Mouse (Mus musculus): ENCODE results near the gene Ccnh.
"Not testable (repeated sequence)": the region's sequence is repeated elsewhere in the genome, so short reads cannot be mapped to it uniquely, and the experiment has no call there.

Ccnh gene

DNA sequence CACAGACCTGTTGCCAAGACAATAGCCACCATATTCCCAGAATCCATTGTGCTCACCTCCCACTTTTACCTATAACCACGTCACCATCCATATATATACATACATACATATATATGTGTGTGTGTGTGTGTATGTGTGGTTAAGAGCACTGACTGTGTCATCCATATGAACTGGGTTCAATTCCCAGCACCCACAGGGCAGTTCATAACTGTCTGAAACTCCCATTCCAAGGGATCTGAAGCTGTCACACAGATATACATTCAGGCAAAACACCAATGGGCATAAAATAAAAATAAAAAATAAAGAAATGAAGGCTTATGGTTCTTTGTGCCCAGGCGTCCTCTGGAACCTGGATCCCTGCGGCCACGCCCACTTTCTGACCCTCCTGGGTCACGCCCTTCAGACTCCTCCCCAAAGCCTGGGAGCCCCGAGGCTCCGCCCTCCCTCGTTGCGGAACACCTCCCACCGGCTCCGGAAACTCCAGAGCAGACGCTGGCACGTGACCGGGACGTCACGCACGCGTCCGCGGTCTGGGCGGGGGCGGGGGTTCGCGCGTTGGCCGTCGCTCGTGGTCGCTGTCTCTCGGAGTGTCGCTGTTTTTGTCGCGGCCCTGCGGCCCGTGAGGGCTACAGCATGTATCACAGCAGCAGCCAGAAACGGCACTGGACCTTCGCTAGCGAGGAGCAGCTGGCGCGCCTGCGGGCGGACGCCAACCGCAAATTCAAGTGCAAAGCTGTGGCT, at the start of gene Ccnh:
Gene Ccnh, plus strand, starts transcription at position 506 of the 741 bp plus-strand sequence.
- peak; percentile 91 for DNase-seq (ENCODE audit: low read depth, low spot score)

DNA sequence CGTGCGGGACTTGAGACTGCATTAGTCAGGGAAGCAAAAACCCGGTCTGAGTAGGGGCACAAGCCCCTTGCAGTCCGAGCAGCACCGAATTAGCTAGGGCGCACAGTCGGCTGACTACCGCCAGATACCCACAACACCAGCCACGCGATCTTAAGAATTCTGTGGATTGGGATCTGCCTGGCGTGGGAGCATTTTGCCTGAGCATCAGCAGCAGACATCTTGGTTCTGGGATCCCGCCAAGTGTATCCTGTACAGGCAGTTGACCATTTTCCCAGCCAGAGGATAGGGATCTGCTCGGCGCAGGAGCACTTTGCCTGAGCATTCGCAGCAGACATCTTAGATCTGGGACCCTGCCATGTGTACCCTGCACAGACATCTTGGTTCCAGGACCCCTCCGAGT, 45.8 kb upstream of the Ccnh start:
- not testable (repeated sequence) for DNase-seq (ENCODE audit: low read depth, low spot score)

DNA sequence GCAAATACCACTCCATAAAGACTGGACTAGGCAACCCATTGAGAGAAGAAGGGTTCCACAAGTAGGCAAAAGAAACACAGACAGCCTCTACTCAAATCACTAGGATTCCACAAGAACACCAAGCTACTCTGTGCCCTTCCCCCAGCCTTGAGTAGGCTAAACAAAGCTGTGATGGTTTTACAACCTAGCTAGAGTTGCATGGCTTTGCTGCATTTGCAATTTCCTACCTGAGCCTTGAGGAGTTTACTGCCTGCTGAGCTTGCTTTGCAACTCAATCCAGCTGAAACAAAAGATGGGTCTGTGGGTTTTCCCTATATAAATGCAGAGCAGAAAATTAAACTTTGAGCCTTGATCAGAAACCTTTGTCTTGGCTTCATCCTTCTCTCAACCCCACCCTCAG, 42.7 kb upstream of the Ccnh start:
- no peak for DNase-seq (ENCODE audit: low read depth, low spot score)

DNA sequence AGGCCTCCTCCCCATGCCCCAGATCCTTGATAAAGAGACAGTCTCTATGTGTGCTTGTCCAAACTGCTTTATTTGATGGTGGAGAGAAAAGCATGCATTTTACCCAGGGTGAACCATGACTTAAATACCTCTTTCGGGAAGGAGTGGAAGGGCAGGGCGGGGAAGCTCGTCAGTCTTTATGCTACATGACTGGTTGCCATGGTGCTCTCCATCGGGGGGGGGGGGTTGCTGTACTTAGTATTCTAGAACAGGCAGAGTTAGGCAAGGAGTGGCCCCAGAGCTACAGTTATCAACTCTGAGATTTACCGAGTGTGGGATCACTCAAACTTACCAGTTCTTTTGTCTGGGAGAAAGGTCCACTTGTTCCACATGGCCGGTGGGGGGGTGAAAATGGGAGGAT, 34.5 kb upstream of the Ccnh start:
- no peak for DNase-seq (ENCODE audit: low read depth, low spot score)

DNA sequence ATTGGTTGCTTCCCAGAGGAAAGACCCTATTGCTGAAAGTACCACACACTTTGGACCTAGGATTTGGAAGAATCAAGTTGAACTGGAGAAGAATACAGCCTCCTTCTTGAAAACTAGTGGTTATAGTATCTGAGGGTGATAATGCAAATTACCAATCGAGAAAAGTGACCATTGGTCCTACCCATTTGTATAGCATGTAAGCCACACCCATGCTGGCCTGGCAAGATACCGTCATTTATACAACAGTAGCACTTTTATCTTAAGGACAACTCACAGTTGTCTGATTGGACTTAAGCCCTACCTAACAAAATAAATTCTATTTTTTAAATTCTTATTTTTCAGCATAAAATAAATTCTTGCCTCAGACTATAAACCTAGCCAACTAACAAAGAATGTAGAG, 29.2 kb upstream of the Ccnh start:
- no peak for DNase-seq (ENCODE audit: low read depth, low spot score)

DNA sequence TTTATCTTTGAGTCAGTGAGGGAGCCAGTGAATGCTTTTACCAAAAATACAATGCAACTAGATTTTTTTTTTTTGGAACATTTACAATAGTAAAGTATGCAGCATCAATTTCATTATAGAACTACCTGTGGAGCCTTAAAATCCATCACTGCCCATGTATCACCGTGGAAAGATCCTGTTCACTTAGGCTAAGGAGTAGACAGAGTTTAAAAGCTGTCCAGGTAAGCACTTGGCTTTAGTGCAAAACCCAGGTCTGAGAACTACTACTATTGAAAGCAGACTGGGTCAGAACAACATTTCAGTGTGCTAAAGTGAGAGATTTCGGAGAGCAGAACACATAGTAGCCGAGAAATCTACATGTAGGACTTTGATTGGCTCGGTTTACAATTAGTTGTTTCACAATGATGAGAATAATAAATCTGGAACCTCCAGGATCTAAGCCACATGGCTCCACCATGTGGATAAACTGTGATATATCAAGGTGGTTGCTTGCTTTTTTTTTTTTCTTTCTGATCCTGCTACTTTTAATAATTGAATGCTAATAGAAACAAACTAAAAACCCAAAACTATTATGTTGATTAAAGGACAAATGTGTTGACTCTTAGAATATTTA, 24.6 kb upstream of the Ccnh start:
- DNase-seq (ENCODE audit: low read depth, low spot score), result peak; percentile 28

DNA sequence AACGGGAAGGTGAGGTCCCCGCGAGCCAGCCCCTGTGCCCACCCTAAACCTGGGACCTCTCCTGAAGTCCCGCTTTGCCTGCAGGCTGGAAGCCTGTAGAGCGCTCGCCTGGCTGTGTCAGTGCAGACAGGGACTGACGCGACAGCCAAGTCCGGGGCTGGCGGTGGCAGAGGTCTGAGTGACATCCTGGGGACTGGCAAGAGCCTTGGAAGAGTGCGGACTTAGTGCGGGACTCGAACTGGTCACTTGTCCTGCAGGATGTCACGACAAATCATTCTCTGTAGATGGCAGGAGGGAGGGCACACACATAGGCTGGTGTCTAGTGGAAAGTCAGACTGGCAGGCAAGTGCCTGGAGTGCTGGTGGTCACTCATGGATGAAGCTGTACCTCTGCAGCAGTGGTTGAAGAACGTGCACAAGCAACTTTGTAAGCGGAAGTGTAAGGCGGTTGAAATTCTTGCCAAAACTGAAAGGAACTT, 475 bp downstream of the Ccnh start:
- DNase-seq (ENCODE audit: low read depth, low spot score), result peak; percentile 53

DNA sequence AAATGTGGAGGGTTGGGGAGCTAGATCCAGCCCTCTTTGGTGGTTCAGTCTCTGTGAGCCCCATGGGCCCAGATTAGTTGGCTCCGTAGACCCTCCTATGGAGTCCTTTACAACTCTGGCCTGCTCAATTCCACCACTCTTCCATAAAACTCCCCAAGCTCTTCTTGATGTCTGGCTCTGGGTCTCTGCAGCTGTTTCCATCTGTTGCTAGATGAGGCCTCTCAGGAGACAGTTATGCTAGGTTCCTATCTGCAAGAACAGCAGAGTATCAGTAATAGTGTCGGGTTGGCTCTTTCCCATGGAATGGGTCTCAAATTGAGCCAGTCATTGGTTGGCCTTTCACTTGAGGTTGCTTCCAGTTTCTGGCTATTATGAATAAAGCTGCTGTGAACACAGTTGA, 2.0 kb downstream of the Ccnh start:
- DNase-seq (ENCODE audit: low read depth, low spot score), result no peak

DNA sequence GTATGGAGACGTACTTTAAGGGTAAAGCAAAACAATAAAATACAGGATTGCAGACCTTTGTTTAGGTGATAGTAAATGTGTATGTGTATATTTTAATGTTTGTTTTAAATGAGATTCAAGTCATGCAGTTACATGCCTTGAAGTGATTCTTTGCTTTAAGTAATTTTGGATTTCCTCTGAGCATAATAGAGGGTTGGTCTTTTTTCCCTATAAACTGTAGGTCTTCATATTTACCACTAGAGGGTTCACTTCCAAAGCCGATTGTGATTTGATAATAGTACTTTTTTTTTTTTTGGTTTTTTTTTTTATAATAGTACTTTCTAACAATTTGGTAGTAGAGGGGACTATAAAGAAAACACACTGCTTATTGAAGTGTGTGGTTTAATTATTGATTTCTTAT, 18.3 kb downstream of the Ccnh start:
- peak; percentile 59 for DNase-seq (ENCODE audit: low read depth, low spot score)

DNA sequence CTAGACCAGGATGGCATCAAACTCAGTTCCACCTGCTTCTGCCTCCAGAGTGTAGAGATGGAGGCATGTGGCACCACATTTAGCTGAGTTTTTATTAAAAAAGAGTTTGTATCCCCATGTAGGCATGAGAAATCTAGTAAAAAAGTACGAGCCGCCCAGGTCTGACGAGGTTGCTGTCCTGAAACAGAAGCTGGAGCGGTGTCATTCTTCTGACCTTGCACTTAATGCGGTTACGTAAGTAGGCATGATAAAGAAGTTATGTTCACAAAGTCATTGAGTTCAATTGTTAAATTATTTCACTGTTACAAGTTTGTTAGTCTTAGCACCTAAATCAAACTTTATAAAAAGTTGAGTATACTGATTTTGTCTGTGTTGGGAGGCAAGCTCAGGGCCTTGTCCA, 19.4 kb downstream of the Ccnh start:
- DNase-seq (ENCODE audit: low read depth, low spot score), result no peak

DNA sequence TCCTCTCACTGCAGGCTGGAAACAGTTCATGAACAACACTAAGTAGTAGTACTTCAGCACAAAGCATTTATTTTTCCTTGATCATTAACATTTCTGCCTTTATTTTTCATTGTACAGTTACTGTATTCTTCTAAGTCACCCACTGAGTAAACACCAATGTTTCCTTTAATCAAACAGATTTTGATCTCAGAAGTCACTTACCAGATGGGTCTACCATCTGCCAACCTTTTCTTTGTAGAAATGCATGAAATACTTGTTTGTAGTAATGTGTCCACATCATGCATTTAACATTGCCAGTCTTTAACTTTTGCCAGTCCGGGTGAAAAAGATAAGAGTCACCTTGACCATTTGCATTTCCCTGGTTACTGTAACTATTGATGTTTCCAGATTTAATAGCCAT, 21.1 kb downstream of the Ccnh start:
- DNase-seq (ENCODE audit: low read depth, low spot score), result no peak

DNA sequence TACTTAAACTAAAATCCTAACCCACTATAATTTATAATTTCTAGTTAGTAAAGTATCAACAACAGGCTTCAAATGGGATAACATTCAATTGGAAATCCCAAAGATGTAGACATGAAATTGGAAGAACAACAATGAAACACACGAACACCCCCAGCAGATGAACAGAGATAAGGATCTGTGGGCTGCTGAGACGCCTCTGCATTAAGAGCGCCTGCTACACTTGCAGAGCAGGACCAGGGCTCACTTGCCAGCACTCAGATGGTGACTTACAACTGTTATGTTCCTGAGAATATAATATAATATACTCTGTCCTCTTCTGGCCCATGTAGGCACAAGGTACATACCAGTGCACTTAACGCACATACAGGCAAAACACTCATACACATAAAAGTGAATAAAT, 29.4 kb downstream of the Ccnh start:
- no peak for DNase-seq (ENCODE audit: low read depth, low spot score)

DNA sequence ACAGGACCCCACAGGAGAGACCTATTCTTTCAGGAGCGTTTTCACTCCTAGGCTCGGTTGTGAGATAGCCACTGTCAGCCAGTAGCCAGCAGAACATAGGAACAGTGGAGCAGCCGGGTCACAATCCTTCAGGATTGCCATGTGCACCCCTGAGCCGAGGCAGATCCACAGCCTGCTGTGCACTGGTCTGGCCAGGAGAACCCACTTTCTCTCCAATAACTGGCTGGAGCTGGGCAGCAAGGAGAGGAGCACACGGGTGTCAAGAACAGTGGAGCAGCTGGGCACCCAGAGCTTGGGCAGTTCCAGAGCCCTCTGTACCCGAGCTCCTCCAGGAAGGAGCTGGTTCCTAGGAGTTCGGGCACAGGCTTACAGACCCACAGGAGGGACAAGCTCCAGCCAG, 49.6 kb downstream of the Ccnh start:
- no peak for DNase-seq (ENCODE audit: low read depth, low spot score)

All from 3T3-L1 (cell line).